Mouse (Mus musculus) thymus, adult 2 months (tissue): ENCODE results near the gene Slc35e2.

Experiments used
- CTCF ChIP-seq: fragments of 200-500 bp; IDR thresholded peaks from 2 replicates; pipeline ENCODE4 v1.5.1; 2012; ENCODE audit warnings: mild to moderate bottlenecking, control low read depth, low read length, moderate library complexity, borderline replicate concordance; ENCODE audit not compliant: control insufficient read depth, poor library complexity, insufficient read depth; ENCODE audit errors: extremely low read depth
- POLR2A ChIP-seq: fragments of 200-500 bp; IDR thresholded peaks from 2 replicates; pipeline ENCODE4 v1.6.1; 2012; ENCODE audit warnings: mild to moderate bottlenecking, low read length, control low read depth, moderate library complexity; ENCODE audit not compliant: control insufficient read depth, poor library complexity, insufficient read depth; ENCODE audit errors: extremely low read depth

- peak; percentile 27; the same call in 1 of the 2 replicates for TF ChIP-seq CTCF
- TF ChIP-seq POLR2A, result no peak
Observed at GRCm38 (mm10) chr4:155580420-155580819, 20.8 kb upstream of the Slc35e2 start.
